Mouse (Mus musculus) forelimb bud, embryonic 11.5 days (tissue): Measurements from ENCODE around the gene Rhox2c.
"Not testable (repeated sequence)": the region's sequence is repeated elsewhere in the genome, so short reads cannot be mapped to it uniquely, and the experiment has no call there.

Experiments
- DNase-seq: peaks from one replicate; pipeline ENCODE4 v3.0.0-alpha.2; 2012; ENCODE audit warnings: low read depth, low spot score

Rhox2c gene

DNA sequence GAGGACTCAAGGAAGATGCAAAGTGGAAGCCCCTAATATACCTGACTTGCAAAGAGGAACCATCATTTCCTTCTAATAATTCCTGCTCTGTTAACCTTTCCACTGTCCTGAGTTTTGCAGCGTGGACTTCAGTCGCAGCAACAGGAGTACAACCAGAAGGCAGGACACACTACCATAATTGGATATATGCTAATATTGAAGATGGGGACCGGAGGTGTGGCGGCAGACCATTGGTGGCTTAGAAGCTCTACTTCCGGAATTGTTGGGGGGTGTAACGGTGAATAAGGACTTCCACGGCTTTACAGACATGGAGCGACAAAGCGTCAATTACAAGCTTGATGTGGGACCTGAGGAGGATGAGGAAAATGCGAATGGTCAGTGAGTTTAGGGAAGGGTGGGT is at the start of gene Rhox2c:
Rhox2c (plus strand) TSS at position 301 of the 400 bp plus-strand sequence.
- DNase-seq: not testable (repeated sequence)

DNA sequence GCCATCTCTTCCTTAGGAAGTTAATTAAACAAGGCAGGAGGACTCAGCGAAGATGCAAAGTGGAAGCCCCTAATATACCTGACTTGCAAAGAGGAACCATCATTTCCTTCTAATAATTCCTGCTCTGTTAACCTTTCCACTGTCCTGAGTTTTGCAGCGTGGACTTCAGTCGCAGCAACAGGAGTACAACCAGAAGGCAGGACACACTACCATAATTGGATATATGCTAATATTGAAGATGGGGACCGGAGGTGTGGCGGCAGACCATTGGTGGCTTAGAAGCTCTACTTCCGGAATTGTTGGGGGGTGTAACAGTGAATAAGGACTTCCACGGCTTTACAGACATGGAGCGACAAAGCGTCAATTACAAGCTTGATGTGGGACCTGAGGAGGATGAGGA is 41.7 kb upstream of the Rhox2c start, which contains the start of gene Rhox2b:
Rhox2b (plus strand) TSS at position 301 of the 400 bp plus-strand sequence.
- not testable (repeated sequence) for DNase-seq

DNA sequence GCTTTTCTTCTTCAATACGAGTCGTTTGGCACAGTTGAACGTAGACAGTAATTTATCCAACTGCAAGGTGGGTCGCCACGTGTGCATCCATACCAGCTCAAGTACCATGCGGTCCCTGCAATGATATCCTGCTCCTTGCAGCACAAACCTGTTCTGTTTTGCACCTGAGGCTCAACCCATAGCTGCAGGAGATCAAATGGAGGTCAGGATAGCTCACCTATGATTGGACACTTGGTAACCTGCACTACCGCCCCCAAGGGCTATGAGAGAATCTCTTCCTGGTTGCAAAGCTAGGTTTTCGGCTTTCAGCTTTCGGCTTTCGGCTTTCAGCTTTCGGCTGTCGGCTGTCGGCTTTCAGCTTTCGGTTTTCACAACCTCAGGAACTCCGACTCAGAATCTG is 21.3 kb upstream of the Rhox2c start, which contains the start of gene Rhox4b:
Rhox4b (plus strand) TSS at position 301 of the 400 bp plus-strand sequence.
- not testable (repeated sequence) for DNase-seq

DNA sequence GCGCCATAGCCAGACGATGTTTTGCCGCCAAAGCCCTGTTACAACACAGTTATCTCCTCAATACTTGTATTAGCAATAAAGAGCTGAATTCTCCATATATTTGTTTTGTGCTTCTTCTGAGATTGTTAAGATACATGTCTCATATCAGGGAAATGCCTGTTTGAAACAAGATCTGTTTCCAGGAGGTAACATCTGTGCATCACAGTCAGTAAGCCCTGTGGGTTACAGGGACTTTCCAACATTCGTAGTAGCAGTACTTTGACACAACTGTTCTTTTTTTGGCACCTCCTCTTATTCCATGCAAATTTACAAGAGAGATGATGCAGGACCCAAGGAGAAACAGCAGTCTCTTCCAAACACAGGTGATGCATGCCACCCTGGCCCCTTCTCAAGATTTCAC is 4.8 kb downstream of the Rhox2c start, which contains the start of gene Rhox3c:
Rhox3c (plus strand) TSS at position 301 of the 400 bp plus-strand sequence.
- DNase-seq: not testable (repeated sequence)

DNA sequence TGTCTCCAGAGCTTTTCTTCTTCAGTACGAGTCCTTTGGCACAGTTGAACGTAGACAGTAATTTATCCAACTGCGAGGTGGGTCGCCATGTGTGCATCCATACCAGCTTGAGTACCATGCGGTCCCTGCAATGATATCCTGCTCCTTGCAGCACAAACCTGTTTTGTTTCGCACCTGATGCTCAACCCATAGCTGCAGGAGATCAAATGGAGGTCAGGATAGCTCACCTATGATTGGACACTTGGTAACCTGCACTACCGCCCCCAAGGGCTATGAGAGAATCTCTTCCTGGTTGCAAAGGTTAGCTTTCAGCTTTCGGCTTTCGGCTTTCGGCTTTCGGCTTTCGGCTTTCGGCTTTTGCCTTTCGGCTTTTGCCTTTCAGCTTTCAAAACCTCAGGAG is 26.6 kb downstream of the Rhox2c start, which contains the start of gene Rhox4c:
Rhox4c (plus strand) TSS at position 301 of the 400 bp plus-strand sequence.
- not testable (repeated sequence) for DNase-seq

DNA sequence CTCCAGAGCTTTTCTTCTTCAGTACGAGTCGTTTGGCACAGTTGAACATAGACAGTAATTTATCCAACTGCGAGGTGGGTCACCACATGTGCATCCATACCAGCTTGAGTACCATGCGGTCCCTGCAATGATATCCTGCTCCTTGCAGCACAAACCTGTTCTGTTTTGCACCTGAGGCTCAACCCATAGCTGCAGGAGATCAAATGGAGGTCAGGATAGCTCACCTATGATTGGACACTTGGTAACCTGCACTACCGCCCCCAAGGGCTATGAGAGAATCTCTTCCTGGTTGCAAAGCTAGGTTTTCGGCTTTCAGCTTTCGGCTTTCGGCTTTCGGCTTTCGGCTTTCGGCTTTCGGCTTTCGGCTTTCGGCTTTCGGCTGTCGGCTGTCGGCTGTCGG is 60.6 kb downstream of the Rhox2c start, which contains the start of gene Rhox4d:
Rhox4d (plus strand) TSS at position 301 of the 400 bp plus-strand sequence.
- not testable (repeated sequence) for DNase-seq
